Mouse (Mus musculus) liver, embryonic 15.5 days (tissue): ENCODE results near the gene Egfr. TPM values are rescaled to one million over a fixed set of nuclear protein-coding genes. Genes with fewer than 3 reads are reported as not detected.

ENCODE experiments used
- ATAC-seq: fragments of 200-750 bp; cut with Nextera tagmentation; 2 replicates; pipeline ENCODE4 v1.8.0; 2017; ENCODE audit warnings: moderate number of reproducible peaks, mild to moderate bottlenecking, moderate library complexity; ENCODE audit not compliant: insufficient read depth
- H3K27ac ChIP-seq: fragments of 300-500 bp; sonication (generic); replicated peaks from 2 replicates; pipeline ENCODE4 v1.5.1; 2015; ENCODE audit warnings: mild to moderate bottlenecking, inconsistent platforms
- H3K27me3 ChIP-seq: fragments of 300-500 bp; sonication (generic); 2 replicates; pipeline ENCODE4 v1.6.1; 2015; ENCODE audit warnings: mild to moderate bottlenecking, inconsistent platforms
- H3K36me3 ChIP-seq: fragments of 300-500 bp; sonication (generic); replicated peaks from 2 replicates; pipeline ENCODE4 v1.6.1; 2015; ENCODE audit warnings: moderate library complexity, mild to moderate bottlenecking, inconsistent platforms
- H3K4me1 ChIP-seq: fragments of 300-500 bp; sonication (generic); replicated peaks from 2 replicates; pipeline ENCODE4 v1.6.1; 2015; ENCODE audit warnings: inconsistent platforms
- H3K4me2 ChIP-seq: fragments of 300-500 bp; sonication (generic); 2 replicates; pipeline ENCODE4 v1.6.1; 2015; ENCODE audit warnings: moderate library complexity, mild to moderate bottlenecking, inconsistent platforms
- H3K4me3 ChIP-seq: fragments of 300-500 bp; sonication (generic); replicated peaks from 2 replicates; pipeline ENCODE4 v1.5.1; 2015; ENCODE audit warnings: mild to moderate bottlenecking, inconsistent platforms
- H3K9ac ChIP-seq: fragments of 300-500 bp; sonication (generic); 2 replicates; pipeline ENCODE4 v1.6.1; 2015; ENCODE audit warnings: moderate library complexity, mild to moderate bottlenecking, inconsistent platforms
- H3K9me3 ChIP-seq: fragments of 300-500 bp; sonication (generic); replicated peaks from 2 replicates; pipeline ENCODE4 v1.6.1; 2016; ENCODE audit warnings: inconsistent platforms
- WGBS: fragments of 180-500 bp; shearing (Covaris S2); methylation state at CpG from one replicate; pipeline ENCODE4 v1.1.7; 2015; ENCODE audit warnings: mixed read lengths; ENCODE audit not compliant: insufficient replicate concordance; 5-methylcytosine and 5-hydroxymethylcytosine counted together
- polyA plus RNA-seq: library from polyadenylated mRNA; unstranded; fragments of >200 nt; fragmentation: Nextera tagmentation; extraction: Ambion mirVana; gene quantifications from 2 replicates; pipeline ENCODE4 v1.2.1, GENCODE M21; 2015

The Egfr gene
- polyA plus RNA-seq, 1 experiment from 2014 or later, result 1.1 TPM

- ATAC-seq, result no peak
- H3K4me2 ChIP-seq, result no peak overlapping the region
- no peaks in the 10 kb centered on the region for H3K4me1 ChIP-seq
- H3K4me3 ChIP-seq, result no peak overlapping the region
- no peaks in the 10 kb centered on the region for H3K36me3 ChIP-seq
- H3K9me3 ChIP-seq, result no peaks in the 10 kb centered on the region
- H3K9ac ChIP-seq, result no peak overlapping the region
- H3K27ac ChIP-seq, result no peak overlapping the region
- 68% methylated on average over 8 of the region's 8 CpGs for WGBS
- no peaks in the 10 kb centered on the region for H3K27me3 ChIP-seq
Observed at GRCm38 (mm10) chr11:16783926-16784659, 32.1 kb downstream of the Egfr start.

DNA sequence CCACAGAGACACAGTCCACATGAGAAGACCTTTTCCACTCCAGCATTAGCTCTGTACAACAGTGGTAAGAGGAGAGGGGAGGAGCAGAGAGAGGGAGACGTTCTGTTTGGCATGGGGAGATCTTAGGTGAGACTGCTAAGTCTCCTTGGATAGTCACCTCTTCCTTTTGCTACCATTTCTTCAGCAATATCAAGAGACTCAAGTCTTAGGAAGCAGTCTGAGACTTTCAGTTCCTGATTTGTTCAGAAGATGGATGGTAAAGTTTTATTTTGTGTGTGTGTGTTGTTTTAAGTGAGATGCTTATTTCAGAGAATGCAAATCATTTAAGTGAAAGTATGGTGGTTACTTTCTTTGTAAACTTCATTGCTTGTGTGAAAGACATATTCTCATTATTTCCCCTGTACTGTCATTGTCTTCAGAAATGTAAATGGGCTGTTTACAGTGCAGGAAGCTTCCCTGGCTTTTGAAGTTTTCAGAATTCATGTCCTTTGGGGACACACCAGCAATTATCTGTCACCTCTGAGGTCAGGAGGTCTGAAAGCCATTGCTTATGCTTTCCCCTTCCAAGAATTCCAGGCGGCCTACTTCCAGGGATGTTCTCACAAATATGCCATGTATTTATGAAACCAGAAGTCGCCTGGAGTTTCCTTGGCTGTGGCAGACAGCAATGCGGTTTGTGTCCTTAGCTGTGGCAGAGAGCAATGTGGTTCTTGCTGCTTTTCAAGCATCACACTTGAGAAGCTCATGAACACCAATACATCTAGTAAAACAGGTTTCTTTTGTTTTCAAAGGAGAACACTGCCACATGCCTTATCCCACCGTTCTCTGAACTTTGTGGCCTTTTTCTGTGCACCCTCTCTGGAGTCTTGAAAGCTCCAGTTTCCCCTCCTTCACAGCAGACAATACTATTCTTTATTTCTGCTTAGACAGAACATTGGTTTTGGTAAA is 40.9 kb downstream of the Egfr start:
- no peak for ATAC-seq
- H3K27me3 ChIP-seq, result no peaks in the 10 kb centered on the region
- no peak overlapping the region for H3K9ac ChIP-seq
- no peak overlapping the region for H3K4me3 ChIP-seq
- H3K4me1 ChIP-seq, result no peaks in the 10 kb centered on the region
- H3K9me3 ChIP-seq, result no peaks in the 10 kb centered on the region
- H3K27ac ChIP-seq, result no peak overlapping the region
- H3K4me2 ChIP-seq, result no peak overlapping the region
- 41% methylated on average over 5 of the region's 5 CpGs for WGBS
- no peaks in the 10 kb centered on the region for H3K36me3 ChIP-seq

- no peak for ATAC-seq
- no peaks in the 10 kb centered on the region for H3K4me1 ChIP-seq
- H3K4me3 ChIP-seq, result no peak overlapping the region
- no peaks in the 10 kb centered on the region for H3K27me3 ChIP-seq
- H3K4me2 ChIP-seq, result no peak overlapping the region
- H3K9me3 ChIP-seq, result no peaks in the 10 kb centered on the region
- no peaks in the 10 kb centered on the region for H3K36me3 ChIP-seq
- H3K9ac ChIP-seq, result no peak overlapping the region
- no peak overlapping the region for H3K27ac ChIP-seq
Observed at GRCm38 (mm10) chr11:16795012-16795411, 43.0 kb downstream of the Egfr start.

DNA sequence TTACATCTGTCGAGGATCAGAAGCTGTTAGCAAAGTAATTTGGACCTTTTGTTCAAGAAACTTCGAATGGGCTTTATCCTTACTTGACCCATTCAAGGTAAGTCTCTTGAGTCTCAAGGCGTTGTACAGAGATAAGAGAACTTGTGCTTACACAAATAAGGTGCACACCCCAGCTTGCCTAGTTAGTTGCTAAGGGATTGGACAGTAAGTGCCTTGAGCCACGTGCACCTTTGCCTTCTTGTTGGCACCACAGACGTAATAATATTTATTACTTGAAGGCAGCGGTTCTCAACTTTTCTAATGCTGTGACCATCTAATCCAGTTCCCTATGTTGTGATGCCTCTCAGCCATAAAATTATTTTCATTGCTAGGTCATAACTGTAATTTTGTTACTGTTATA is 43.5 kb downstream of the Egfr start:
- H3K4me3 ChIP-seq, result no peak overlapping the region
- ATAC-seq, result no peak
- H3K27ac ChIP-seq, result no peak overlapping the region
- H3K4me2 ChIP-seq, result no peak overlapping the region
- H3K9ac ChIP-seq, result no peak overlapping the region
- no peaks in the 10 kb centered on the region; the same call in 1 of the 2 replicates for H3K27me3 ChIP-seq
- no peaks in the 10 kb centered on the region for H3K4me1 ChIP-seq
- WGBS, result 54% methylated on average over 6 of the region's 6 CpGs
- no peaks in the 10 kb centered on the region for H3K36me3 ChIP-seq
- no peaks in the 10 kb centered on the region for H3K9me3 ChIP-seq

- no peak for ATAC-seq
- H3K27ac ChIP-seq, result no peak overlapping the region
- no peaks in the 10 kb centered on the region for H3K36me3 ChIP-seq
- no peaks in the 10 kb centered on the region; the same call in 1 of the 2 replicates for H3K27me3 ChIP-seq
- WGBS, result 52% methylated on average over 3 of the region's 3 CpGs
- H3K4me1 ChIP-seq, result no peaks in the 10 kb centered on the region
- no peak overlapping the region for H3K4me3 ChIP-seq
- no peak overlapping the region for H3K9ac ChIP-seq
- H3K4me2 ChIP-seq, result no peak overlapping the region
- H3K9me3 ChIP-seq, result no peaks in the 10 kb centered on the region
Observed at GRCm38 (mm10) chr11:16797456-16797855, 45.5 kb downstream of the Egfr start.

GRCm38 (mm10) chr11:16798136-16798535 is 46.1 kb downstream of the Egfr start:
- H3K27me3 ChIP-seq, result no peaks in the 10 kb centered on the region; the same call in 1 of the 2 replicates
- no peak overlapping the region for H3K4me3 ChIP-seq
- H3K4me2 ChIP-seq, result no peak overlapping the region
- no peak overlapping the region for H3K9ac ChIP-seq
- H3K4me1 ChIP-seq, result no peaks in the 10 kb centered on the region
- H3K27ac ChIP-seq, result no peak overlapping the region
- no peaks in the 10 kb centered on the region for H3K36me3 ChIP-seq
- H3K9me3 ChIP-seq, result no peaks in the 10 kb centered on the region
- ATAC-seq, result no peak

GRCm38 (mm10) chr11:16800507-16800906 is 48.5 kb downstream of the Egfr start:
- no peak overlapping the region for H3K4me2 ChIP-seq
- no peak overlapping the region for H3K9ac ChIP-seq
- peak overlapping the region; percentile 14; the same call in 1 of the 2 replicates for H3K27ac ChIP-seq
- H3K4me1 ChIP-seq, result 0 out of 2 replicates have a peak, but pooled peaks cover 4% of the 10 kb centered on the region
- H3K4me3 ChIP-seq, result no peak overlapping the region
- WGBS, result 66% methylated on average over 6 of the region's 6 CpGs
- H3K27me3 ChIP-seq, result no peaks in the 10 kb centered on the region; the same call in 1 of the 2 replicates
- peak; percentile 75 for ATAC-seq
- H3K36me3 ChIP-seq, result no peaks in the 10 kb centered on the region
- no peaks in the 10 kb centered on the region for H3K9me3 ChIP-seq

- no peaks in the 10 kb centered on the region; the same call in 1 of the 2 replicates for H3K27me3 ChIP-seq
- no peaks in the 10 kb centered on the region for H3K9me3 ChIP-seq
- no peak overlapping the region for H3K4me2 ChIP-seq
- H3K4me1 ChIP-seq, result 0 out of 2 replicates have a peak, but pooled peaks cover 4% of the 10 kb centered on the region
- ATAC-seq, result no peak
- H3K36me3 ChIP-seq, result no peaks in the 10 kb centered on the region
- no peak overlapping the region for H3K27ac ChIP-seq
- no peak overlapping the region for H3K9ac ChIP-seq
- no peak overlapping the region for H3K4me3 ChIP-seq
- WGBS, result 63% methylated on average over 1 of the region's 1 CpGs
Observed at GRCm38 (mm10) chr11:16802668-16803067, 50.7 kb downstream of the Egfr start.

- Histone ChIP-seq H3K27ac (no peak overlapping the region), H3K4me3 (no peak overlapping the region), H3K9me3 (no peaks in the 10 kb centered on the region), H3K27me3 (no peaks in the 10 kb centered on the region; the same call in 1 of the 2 replicates), H3K4me1 (0 out of 2 replicates have a peak, but pooled peaks cover 4% of the 10 kb centered on the region), H3K9ac (no peak overlapping the region), H3K36me3 (no peaks in the 10 kb centered on the region), H3K4me2 (no peak overlapping the region)
- 73% methylated on average over 2 of the region's 2 CpGs for WGBS
- peak; percentile 53 for ATAC-seq
Observed at GRCm38 (mm10) chr11:16804016-16804415, 52.0 kb downstream of the Egfr start.

DNA sequence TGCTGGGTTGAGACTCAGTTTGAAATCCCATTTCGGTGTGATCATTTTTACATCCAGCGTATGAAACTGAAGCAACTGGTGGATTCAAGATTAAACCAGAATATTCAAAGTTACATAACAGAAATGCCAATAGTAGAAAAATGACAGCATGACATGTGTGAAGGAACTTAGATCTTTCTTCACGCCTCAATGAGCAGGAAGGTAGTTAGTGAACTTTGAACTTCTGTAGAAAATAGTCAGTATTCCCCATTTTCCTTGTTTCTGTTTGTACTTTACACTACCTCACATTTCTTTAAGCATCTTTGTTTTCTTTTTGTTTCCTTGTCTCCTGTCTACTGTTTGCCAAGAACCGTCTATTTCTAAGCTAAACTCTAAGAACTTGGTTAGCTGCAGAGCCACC is 53.9 kb downstream of the Egfr start:
- no peak overlapping the region for H3K9ac ChIP-seq
- no peaks in the 10 kb centered on the region for H3K27me3 ChIP-seq
- no peak overlapping the region for H3K4me3 ChIP-seq
- H3K27ac ChIP-seq, result no peak overlapping the region
- WGBS, result 61% methylated on average over 4 of the region's 4 CpGs
- H3K4me1 ChIP-seq, result 0 out of 2 replicates have a peak, but pooled peaks cover 4% of the 10 kb centered on the region
- ATAC-seq, result no peak
- H3K36me3 ChIP-seq, result no peaks in the 10 kb centered on the region
- H3K4me2 ChIP-seq, result no peak overlapping the region
- H3K9me3 ChIP-seq, result no peaks in the 10 kb centered on the region
